Mouse (Mus musculus) liver, embryonic 14.5 days (tissue): ENCODE data around the gene Pigp. TPM values are rescaled to one million over a fixed set of nuclear protein-coding genes. Genes with fewer than 3 reads are reported as not detected.

Source experiments
- ATAC-seq: fragments of 200-750 bp; cut with Nextera tagmentation; 2 replicates; pipeline ENCODE4 v1.8.0; 2017; ENCODE audit warnings: moderate number of reproducible peaks, mild to moderate bottlenecking, moderate library complexity; ENCODE audit not compliant: insufficient read depth
- DNase-seq, 3 experiments: peaks; one replicate each; pipeline ENCODE4 v3.0.0-alpha.2; 2012 to 2013; ENCODE audit warnings: low read depth in 3 of 3, low spot score in 3 of 3
- H3K27ac ChIP-seq: fragments of 300-500 bp; sonication (generic); 2 replicates; pipeline ENCODE4 v1.5.1; 2014; ENCODE audit warnings: moderate library complexity, mild to moderate bottlenecking, control low read depth, inconsistent platforms
- H3K27me3 ChIP-seq: fragments of 300-500 bp; sonication (generic); 2 replicates; pipeline ENCODE4 v1.6.1; 2014; ENCODE audit warnings: mild to moderate bottlenecking, low read length, moderate library complexity; ENCODE audit not compliant: control insufficient read depth, insufficient read depth
- H3K36me3 ChIP-seq: fragments of 300-500 bp; sonication (generic); replicated peaks from 2 replicates; pipeline ENCODE4 v1.6.1; 2014; ENCODE audit warnings: low read depth; ENCODE audit not compliant: control insufficient read depth, insufficient read depth
- H3K4me1 ChIP-seq, 2 experiments: fragments of 200-500 bp in 1 of 2; fragments of 300-500 bp in 1 of 2; sonication (generic) in 1 of 2; replicated peaks; 2 replicates each; pipeline ENCODE4 v1.6.1; 2012 to 2014; ENCODE audit warnings: antibody characterized with exemption in 1 of 2, inconsistent platforms in 1 of 2, low read length in 1 of 2; ENCODE audit not compliant: control insufficient read depth in 2 of 2, insufficient read depth in 2 of 2
- H3K4me2 ChIP-seq: fragments of 300-500 bp; sonication (generic); 2 replicates; pipeline ENCODE4 v1.6.1; 2014; ENCODE audit warnings: low read depth, mild to moderate bottlenecking, control low read depth, moderate library complexity
- H3K4me3 ChIP-seq, 2 experiments: fragments of 200-500 bp in 1 of 2; fragments of 300-500 bp in 1 of 2; sonication (generic) in 1 of 2; 2 replicates each; pipeline ENCODE4 v1.5.1; 2012 to 2014; ENCODE audit warnings: low read depth in 2 of 2, low read length in 2 of 2, mild to moderate bottlenecking in 2 of 2, control low read depth in 1 of 2, inconsistent platforms in 1 of 2, moderate library complexity in 1 of 2; ENCODE audit not compliant: insufficient read depth in 1 of 2
- H3K9ac ChIP-seq: fragments of 300-500 bp; sonication (generic); replicated peaks from 2 replicates; pipeline ENCODE4 v1.6.1; 2014; ENCODE audit warnings: mild to moderate bottlenecking, control low read depth, moderate library complexity
- H3K9me3 ChIP-seq: fragments of 300-500 bp; sonication (generic); 2 replicates; pipeline ENCODE4 v1.6.1; 2016; ENCODE audit warnings: low read length, mixed read lengths; ENCODE audit not compliant: control insufficient read depth
- CTCF ChIP-seq: IDR thresholded peaks from 2 replicates; pipeline ENCODE4 v1.5.1; 2016; ENCODE audit warnings: antibody characterized with exemption, low read depth, control low read depth
- EP300 ChIP-seq: IDR thresholded peaks from 2 replicates; pipeline ENCODE4 v1.6.1; 2016; ENCODE audit warnings: antibody characterized with exemption, low read depth
- WGBS: fragments of 180-500 bp; shearing (Covaris S2); extraction: QIAGEN DNeasy Blood & Tissue Kit; methylation state at CpG from one replicate; pipeline ENCODE4 v1.1.7; 2014; ENCODE audit not compliant: insufficient replicate concordance; 5-methylcytosine and 5-hydroxymethylcytosine counted together
- polyA plus RNA-seq, 2 experiments: library from polyadenylated mRNA; depleted of rRNA in 1 of 2; stranded (reverse) in 1 of 2; unstranded in 1 of 2; fragments of >200 nt; fragmentation: Nextera tagmentation in 1 of 2; extraction: Ambion mirVana in 1 of 2; gene quantifications; 2 replicates each; pipeline versions ENCODE4 v1.2.1 to v1.2.3; 2012 to 2014

Pigp gene
- polyA plus RNA-seq, 2 experiments = 21.5 to 55.1 TPM

- no peaks in the 10 kb centered on the region for H3K9me3 ChIP-seq
- WGBS = 21% methylated on average over 9 of the region's 9 CpGs
- no peak overlapping the region for H3K4me3 ChIP-seq
- H3K27me3 ChIP-seq = no peaks in the 10 kb centered on the region
- no peak overlapping the region for H3K4me2 ChIP-seq
- DNase-seq (no peak), ATAC-seq (no peak)
- no peak overlapping the region for H3K9ac ChIP-seq
- no peaks in the 10 kb centered on the region for H3K36me3 ChIP-seq
- H3K27ac ChIP-seq = no peak overlapping the region
- TF ChIP-seq CTCF (no peak), EP300 (no peak)
- peaks cover 0 to 8% of the 10 kb centered on the region in 2 experiments; a peak in 2 of 4 replicates for H3K4me1 ChIP-seq
Observed at GRCm38 (mm10) chr16:94354450-94354849, 17.2 kb downstream of the Pigp start.

DNA sequence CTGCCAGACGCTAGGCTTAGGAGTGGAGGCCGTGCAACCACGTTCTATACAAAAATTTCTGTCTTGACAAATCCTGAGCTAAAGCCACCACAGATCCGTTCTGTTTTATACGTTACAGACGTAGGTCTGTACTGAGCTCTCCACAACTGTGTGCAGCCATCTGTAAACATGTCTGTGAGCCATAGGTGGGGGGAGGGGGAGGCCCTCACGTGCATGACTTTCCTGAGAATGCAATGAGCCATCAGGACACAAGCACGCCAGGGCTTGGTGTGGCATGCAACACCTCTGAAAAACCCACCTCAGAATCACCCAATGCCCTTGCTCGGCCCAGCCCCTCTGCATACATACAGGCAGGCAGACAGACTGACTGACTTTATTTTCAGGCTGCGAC is 21.4 kb downstream of the Pigp start:
- no peak overlapping the region for H3K4me2 ChIP-seq
- no peak overlapping the region for H3K9ac ChIP-seq

GRCm38 (mm10) chr16:94349588-94350286 is 21.9 kb downstream of the Pigp start:
- no peak overlapping the region for H3K9ac ChIP-seq
- H3K4me1 ChIP-seq = no peaks in the 10 kb centered on the region
- DNase-seq = no peak
- no peaks in the 10 kb centered on the region for H3K9me3 ChIP-seq
- TF ChIP-seq EP300 = no peak
- TF ChIP-seq CTCF = no peak
- H3K36me3 ChIP-seq = no peaks in the 10 kb centered on the region
- H3K27ac ChIP-seq = no peak overlapping the region
- no peak overlapping the region for H3K4me2 ChIP-seq
- 48% methylated on average over 11 of the region's 11 CpGs for WGBS
- ATAC-seq = no peak
- no peak overlapping the region for H3K4me3 ChIP-seq
- no peaks in the 10 kb centered on the region for H3K27me3 ChIP-seq

More for the DNA sequence above, 21.4 kb downstream of the Pigp start:
- Histone ChIP-seq H3K27ac (no peak overlapping the region), H3K4me3 (no peak overlapping the region), H3K36me3 (no peaks in the 10 kb centered on the region), H3K27me3 (no peaks in the 10 kb centered on the region), H3K9me3 (no peaks in the 10 kb centered on the region), H3K4me1 (no peaks in the 10 kb centered on the region)
- DNase-seq = no peak
- no peak for ATAC-seq
- 69% methylated on average over 10 of the region's 10 CpGs for WGBS
- no peak for TF ChIP-seq EP300
- no peak for TF ChIP-seq CTCF

DNA sequence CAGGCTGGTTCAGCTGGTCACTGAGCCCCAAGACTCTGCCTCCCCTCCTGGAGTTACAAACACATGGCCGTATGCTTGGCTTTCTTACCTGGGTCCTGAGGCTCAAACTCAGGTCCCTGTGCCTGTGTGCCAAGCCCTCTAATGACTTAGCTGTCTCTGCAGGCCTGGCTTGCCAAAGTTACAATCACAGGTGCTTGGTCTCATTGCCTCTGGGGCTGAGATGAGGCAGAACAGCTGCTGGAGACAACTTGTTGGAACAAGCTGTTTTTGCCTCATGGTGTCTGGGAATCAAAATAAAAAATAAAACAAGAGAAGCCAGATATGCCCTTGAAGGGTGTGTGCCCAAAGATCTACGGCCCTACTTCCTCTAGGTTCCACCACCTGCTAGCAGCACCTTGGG is 22.9 kb downstream of the Pigp start:
- H3K27ac ChIP-seq = no peak overlapping the region
- H3K4me2 ChIP-seq = no peak overlapping the region
- H3K36me3 ChIP-seq = no peaks in the 10 kb centered on the region
- WGBS = 65% methylated on average over 2 of the region's 2 CpGs
- H3K27me3 ChIP-seq = no peaks in the 10 kb centered on the region
- ATAC-seq = no peak
- H3K4me3 ChIP-seq = no peak overlapping the region
- no peak overlapping the region for H3K9ac ChIP-seq
- no peak for TF ChIP-seq CTCF
- no peak for TF ChIP-seq EP300
- no peaks in the 10 kb centered on the region for H3K4me1 ChIP-seq
- no peaks in the 10 kb centered on the region for H3K9me3 ChIP-seq
- DNase-seq = no peak

DNA sequence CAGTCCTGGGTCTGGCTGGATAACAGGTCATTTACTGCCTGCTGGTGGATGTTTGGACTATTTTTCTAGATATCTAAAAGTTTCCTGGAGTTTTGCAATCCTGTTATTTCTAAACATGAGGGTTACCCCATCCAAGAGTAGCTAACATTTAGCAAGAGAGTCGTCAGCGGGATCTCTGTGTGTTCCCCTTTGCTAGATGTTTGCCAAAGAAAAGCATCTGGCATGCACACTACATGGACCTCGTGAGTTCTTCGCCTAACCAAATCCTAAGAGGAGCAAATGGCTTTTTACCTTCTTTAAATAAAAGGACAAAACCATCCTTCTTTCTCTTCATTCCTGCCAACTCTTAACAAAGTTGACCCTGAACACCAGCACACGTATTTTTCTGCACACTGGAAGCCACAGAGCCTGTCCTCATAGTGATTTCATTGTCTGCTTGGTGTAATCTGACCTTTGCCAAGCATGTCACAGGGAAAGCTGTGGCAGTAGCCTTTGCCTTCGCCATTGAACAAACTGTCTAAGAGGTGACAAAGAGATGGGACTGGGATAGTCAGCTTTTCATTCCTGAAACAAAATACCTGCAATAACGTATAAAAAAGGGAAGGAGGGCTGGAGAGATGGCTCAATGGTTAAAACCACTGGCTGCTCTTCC is 24.4 kb downstream of the Pigp start:
- no peaks in the 10 kb centered on the region for H3K4me1 ChIP-seq
- no peak for TF ChIP-seq EP300
- no peak for TF ChIP-seq CTCF
- H3K4me2 ChIP-seq = no peak overlapping the region
- H3K9me3 ChIP-seq = no peaks in the 10 kb centered on the region
- 55% methylated on average over 7 of the region's 7 CpGs for WGBS
- no peaks in the 10 kb centered on the region for H3K36me3 ChIP-seq
- no peak for ATAC-seq
- H3K27me3 ChIP-seq = no peaks in the 10 kb centered on the region
- H3K9ac ChIP-seq = no peak overlapping the region
- H3K4me3 ChIP-seq = no peak overlapping the region
- H3K27ac ChIP-seq = no peak overlapping the region
- DNase-seq = no peak
